Mouse (Mus musculus): ENCODE data around the gene Slc5a4b.

- no peak for TF ChIP-seq FLI1 (IDR thresholded peaks at IDR 0.05; ENCODE audit: low read length)
- TF ChIP-seq GATA1 (IDR thresholded peaks at IDR 0.05; ENCODE audit: borderline replicate concordance, low read length): no peak
Observed at GRCm38 (mm10) chr10:76009812-76010211, 100.9 kb downstream of the Slc5a4b start.

Data from megakaryocyte, embryonic 14.5 days (primary cell).